Mouse (Mus musculus) kidney, embryonic 15.5 days (tissue): Measurements from ENCODE around the gene Os9. TPM values are rescaled to one million over a fixed set of nuclear protein-coding genes. Genes with fewer than 3 reads are reported as not detected.

Source experiments
- ATAC-seq: fragments of 200-750 bp; cut with Nextera tagmentation; replicated peaks from 2 replicates; pipeline ENCODE4 v1.8.0; 2017; ENCODE audit warnings: moderate TSS enrichment; ENCODE audit not compliant: low FRiP score
- H3K27ac ChIP-seq: fragments of 300-500 bp; sonication (generic); 2 replicates; pipeline ENCODE4 v1.5.1; 2015; ENCODE audit warnings: mild to moderate bottlenecking, inconsistent platforms
- H3K27me3 ChIP-seq: fragments of 300-500 bp; sonication (generic); 2 replicates; pipeline ENCODE4 v1.6.1; 2015; ENCODE audit warnings: inconsistent platforms
- H3K36me3 ChIP-seq: fragments of 300-500 bp; sonication (generic); 2 replicates; pipeline ENCODE4 v1.6.1; 2015; ENCODE audit warnings: inconsistent platforms
- H3K4me1 ChIP-seq: fragments of 300-500 bp; sonication (generic); 2 replicates; pipeline ENCODE4 v1.6.1; 2015; ENCODE audit warnings: inconsistent platforms
- H3K4me2 ChIP-seq: fragments of 300-500 bp; sonication (generic); 2 replicates; pipeline ENCODE4 v1.6.1; 2015; ENCODE audit warnings: moderate library complexity, mild to moderate bottlenecking, inconsistent platforms
- H3K4me3 ChIP-seq: fragments of 300-500 bp; sonication (generic); replicated peaks from 2 replicates; pipeline ENCODE4 v1.5.1; 2015; ENCODE audit warnings: mild to moderate bottlenecking, inconsistent platforms
- H3K9ac ChIP-seq: fragments of 300-500 bp; sonication (generic); 2 replicates; pipeline ENCODE4 v1.6.1; 2015; ENCODE audit warnings: mild to moderate bottlenecking, inconsistent platforms
- H3K9me3 ChIP-seq: fragments of 300-500 bp; sonication (generic); replicated peaks from 2 replicates; pipeline ENCODE4 v1.6.1; 2016; ENCODE audit warnings: inconsistent platforms
- WGBS: fragments of 180-500 bp; shearing (Covaris S2); methylation state at CpG from one replicate; pipeline ENCODE4 v1.1.7; 2015; ENCODE audit warnings: mixed read lengths; 5-methylcytosine and 5-hydroxymethylcytosine counted together
- polyA plus RNA-seq: library from polyadenylated mRNA; unstranded; fragments of >200 nt; fragmentation: Nextera tagmentation; extraction: Ambion mirVana; gene quantifications from 2 replicates; pipeline ENCODE4 v1.2.1, GENCODE M21; 2015

Gene Os9
- polyA plus RNA-seq, 1 experiment from 2014 or later = 94.0 TPM

- Histone ChIP-seq H3K4me2 (no peak overlapping the region), H3K27me3 (no peaks in the 10 kb centered on the region), H3K4me3 (no peak overlapping the region), H3K9ac (no peak overlapping the region), H3K36me3 (no peaks in the 10 kb centered on the region), H3K27ac (no peak overlapping the region), H3K9me3 (no peaks in the 10 kb centered on the region), H3K4me1 (peaks cover 14% of the 10 kb centered on the region)
- ATAC-seq = no peak
- WGBS = 80% methylated on average over 9 of the region's 9 CpGs
Measured at GRCm38 (mm10) chr10:127125210-127126001, 4.5 kb upstream of the Os9 start.

- Histone ChIP-seq H3K9ac (no peak overlapping the region), H3K4me3 (peak overlapping the region; percentile 29), H3K4me1 (peaks cover 23% of the 10 kb centered on the region), H3K9me3 (no peaks in the 10 kb centered on the region), H3K27me3 (no peaks in the 10 kb centered on the region), H3K4me2 (peak overlapping the region; percentile 64), H3K36me3 (peaks cover 11% of the 10 kb centered on the region), H3K27ac (no peak overlapping the region)
- no peak for ATAC-seq
- 15% methylated on average over 4 of the region's 4 CpGs for WGBS
Measured at GRCm38 (mm10) chr10:127123436-127123805, 2.5 kb upstream of the Os9 start.

GRCm38 (mm10) chr10:127122784-127123435, 2.0 kb upstream of the Os9 start:
- peak overlapping the region; percentile 29 for H3K4me3 ChIP-seq
- H3K36me3 ChIP-seq = peaks cover 17% of the 10 kb centered on the region
- H3K4me2 ChIP-seq = peak overlapping the region; percentile 64
- peaks cover 23% of the 10 kb centered on the region for H3K4me1 ChIP-seq
- 17% methylated on average over 13 of the region's 13 CpGs for WGBS
- no peak overlapping the region for H3K27ac ChIP-seq
- H3K27me3 ChIP-seq = no peaks in the 10 kb centered on the region
- ATAC-seq = peak; percentile 38; the same call in 1 of the 2 replicates
- H3K9me3 ChIP-seq = no peaks in the 10 kb centered on the region
- H3K9ac ChIP-seq = no peak overlapping the region

GRCm38 (mm10) chr10:127122018-127122417, 1.1 kb upstream of the Os9 start:
- no peak overlapping the region for H3K4me2 ChIP-seq
- no peaks in the 10 kb centered on the region for H3K27me3 ChIP-seq
- H3K4me3 ChIP-seq = no peak overlapping the region
- peaks cover 23% of the 10 kb centered on the region for H3K4me1 ChIP-seq
- H3K27ac ChIP-seq = no peak overlapping the region
- no peaks in the 10 kb centered on the region for H3K9me3 ChIP-seq
- 76% methylated on average over 3 of the region's 3 CpGs for WGBS
- H3K36me3 ChIP-seq = peaks cover 25% of the 10 kb centered on the region
- H3K9ac ChIP-seq = no peak overlapping the region
- no peak for ATAC-seq

- Histone ChIP-seq H3K27ac (no peak overlapping the region), H3K4me1 (peaks cover 23% of the 10 kb centered on the region)
- ATAC-seq = peak; percentile 44
Measured at GRCm38 (mm10) chr10:127120301-127121065, 448 bp downstream of the Os9 start.

GRCm38 (mm10) chr10:127119229-127119628, 1.7 kb downstream of the Os9 start:
- H3K9me3 ChIP-seq = no peaks in the 10 kb centered on the region

More at GRCm38 (mm10) chr10:127120301-127121065, 448 bp downstream of the Os9 start:
- no peaks in the 10 kb centered on the region for H3K9me3 ChIP-seq
- H3K9ac ChIP-seq = peak overlapping the region; percentile 77
- WGBS = 2% methylated on average over 34 of the region's 34 CpGs
- peaks cover 40% of the 10 kb centered on the region for H3K36me3 ChIP-seq
- H3K4me3 ChIP-seq = peak overlapping the region; percentile 95
- no peaks in the 10 kb centered on the region for H3K27me3 ChIP-seq
- H3K4me2 ChIP-seq = peak overlapping the region; percentile 97

GRCm38 (mm10) chr10:127118470-127118869, 2.5 kb downstream of the Os9 start:
- H3K4me2 ChIP-seq = no peak overlapping the region
- no peaks in the 10 kb centered on the region for H3K9me3 ChIP-seq
- H3K27ac ChIP-seq = no peak overlapping the region
- H3K4me1 ChIP-seq = peaks cover 23% of the 10 kb centered on the region
- no peaks in the 10 kb centered on the region for H3K27me3 ChIP-seq
- H3K4me3 ChIP-seq = no peak overlapping the region
- no peak overlapping the region for H3K9ac ChIP-seq
- ATAC-seq = no peak
- WGBS = 90% methylated on average over 11 of the region's 11 CpGs
- H3K36me3 ChIP-seq = peaks cover 48% of the 10 kb centered on the region

More at GRCm38 (mm10) chr10:127119229-127119628, 1.7 kb downstream of the Os9 start:
- Histone ChIP-seq H3K4me1 (peaks cover 23% of the 10 kb centered on the region), H3K27me3 (no peaks in the 10 kb centered on the region), H3K9ac (no peak overlapping the region), H3K36me3 (peaks cover 48% of the 10 kb centered on the region), H3K4me3 (no peak overlapping the region), H3K4me2 (peak overlapping the region; percentile 97; the same call in 1 of the 2 replicates), H3K27ac (no peak overlapping the region)
- ATAC-seq = no peak
- 78% methylated on average over 10 of the region's 10 CpGs for WGBS

GRCm38 (mm10) chr10:127115068-127115467, 5.9 kb downstream of the Os9 start:
- Histone ChIP-seq H3K9ac (no peak overlapping the region), H3K4me1 (peaks cover 5% of the 10 kb centered on the region), H3K36me3 (peaks cover 66% of the 10 kb centered on the region), H3K27ac (no peak overlapping the region), H3K27me3 (no peaks in the 10 kb centered on the region), H3K4me2 (no peak overlapping the region), H3K9me3 (no peaks in the 10 kb centered on the region), H3K4me3 (no peak overlapping the region)
- 91% methylated on average over 2 of the region's 2 CpGs for WGBS
- ATAC-seq = no peak

- no peak overlapping the region for H3K4me2 ChIP-seq
- H3K4me3 ChIP-seq = no peak overlapping the region
- H3K4me1 ChIP-seq = no peaks in the 10 kb centered on the region
- no peak overlapping the region for H3K27ac ChIP-seq
- H3K9me3 ChIP-seq = no peaks in the 10 kb centered on the region
- peaks cover 64% of the 10 kb centered on the region for H3K36me3 ChIP-seq
- H3K27me3 ChIP-seq = no peaks in the 10 kb centered on the region
- H3K9ac ChIP-seq = no peak overlapping the region
- ATAC-seq = no peak
- 83% methylated on average over 11 of the region's 11 CpGs for WGBS
Measured at GRCm38 (mm10) chr10:127114408-127114807, 6.5 kb downstream of the Os9 start.

GRCm38 (mm10) chr10:127111001-127111887, 9.7 kb downstream of the Os9 start:
- no peak overlapping the region for H3K9ac ChIP-seq
- peaks cover 45% of the 10 kb centered on the region for H3K36me3 ChIP-seq
- H3K9me3 ChIP-seq = no peaks in the 10 kb centered on the region
- no peak overlapping the region for H3K4me2 ChIP-seq
- ATAC-seq = no peak
- H3K27ac ChIP-seq = no peak overlapping the region
- 89% methylated on average over 15 of the region's 15 CpGs for WGBS
- H3K4me3 ChIP-seq = no peak overlapping the region
- no peaks in the 10 kb centered on the region for H3K4me1 ChIP-seq
- H3K27me3 ChIP-seq = no peaks in the 10 kb centered on the region

GRCm38 (mm10) chr10:127108262-127108583, 12.7 kb downstream of the Os9 start:
- Histone ChIP-seq H3K4me3 (no peak overlapping the region), H3K9ac (no peak overlapping the region), H3K27ac (no peak overlapping the region), H3K4me2 (no peak overlapping the region), H3K9me3 (no peaks in the 10 kb centered on the region), H3K27me3 (no peaks in the 10 kb centered on the region), H3K36me3 (peaks cover 29% of the 10 kb centered on the region), H3K4me1 (no peaks in the 10 kb centered on the region)
- ATAC-seq = no peak
- WGBS = 80% methylated on average over 3 of the region's 3 CpGs
